Mouse (Mus musculus) limb, embryonic 11.5 days (tissue): ENCODE data around the gene Coq9. TPM values are rescaled to one million over a fixed set of nuclear protein-coding genes. Genes with fewer than 3 reads are reported as not detected.

ENCODE experiments used
- ATAC-seq: fragments of 200-750 bp; cut with Nextera tagmentation; 2 replicates; pipeline ENCODE4 v1.8.0; 2017; ENCODE audit warnings: low read depth; ENCODE audit not compliant: insufficient number of reproducible peaks, low FRiP score, low TSS enrichment
- DNase-seq: peaks from one replicate; pipeline ENCODE4 v3.0.0-alpha.2; 2015; ENCODE audit warnings: low spot score
- H3K27ac ChIP-seq: fragments of 300-500 bp; sonication (generic); replicated peaks from 2 replicates; pipeline ENCODE4 v1.5.1; 2014; ENCODE audit warnings: low read depth, mild to moderate bottlenecking, low read length
- H3K27me3 ChIP-seq: fragments of 300-500 bp; sonication (generic); 2 replicates; pipeline ENCODE4 v1.6.1; 2014; ENCODE audit warnings: mild to moderate bottlenecking, low read length, mixed read lengths; ENCODE audit not compliant: control insufficient read depth, insufficient read depth
- H3K36me3 ChIP-seq: fragments of 300-500 bp; sonication (generic); 2 replicates; pipeline ENCODE4 v1.6.1; 2014; ENCODE audit warnings: mild to moderate bottlenecking, low read length, moderate library complexity, mixed read lengths; ENCODE audit not compliant: control insufficient read depth, insufficient read depth
- H3K4me1 ChIP-seq: fragments of 300-500 bp; sonication (generic); 2 replicates; pipeline ENCODE4 v1.6.1; 2014; ENCODE audit warnings: low read length, mixed read lengths; ENCODE audit not compliant: control insufficient read depth, insufficient read depth
- H3K4me2 ChIP-seq: fragments of 300-500 bp; sonication (generic); 2 replicates; pipeline ENCODE4 v1.6.1; 2014; ENCODE audit warnings: low read depth, mild to moderate bottlenecking, moderate library complexity; ENCODE audit not compliant: severe bottlenecking
- H3K4me3 ChIP-seq: fragments of 300-500 bp; sonication (generic); 2 replicates; pipeline ENCODE4 v1.5.1; 2014; ENCODE audit warnings: low read depth, low read length
- H3K9ac ChIP-seq: fragments of 300-500 bp; sonication (generic); 2 replicates; pipeline ENCODE4 v1.6.1; 2014; ENCODE audit warnings: mild to moderate bottlenecking, low read length
- H3K9me3 ChIP-seq: fragments of 300-500 bp; sonication (generic); 2 replicates; pipeline ENCODE4 v1.6.1; 2016; ENCODE audit warnings: low read length; ENCODE audit not compliant: control insufficient read depth
- WGBS: fragments of 180-500 bp; shearing (Covaris S2); extraction: QIAGEN DNeasy Blood & Tissue Kit; methylation state at CpG from one replicate; pipeline ENCODE4 v1.1.7; 2014; 5-methylcytosine and 5-hydroxymethylcytosine counted together
- polyA plus RNA-seq: library from polyadenylated mRNA; unstranded; fragments of >200 nt; fragmentation: Nextera tagmentation; extraction: Ambion mirVana; gene quantifications from 2 replicates; pipeline ENCODE4 v1.2.1, GENCODE M21; 2014

The Coq9 gene
- polyA plus RNA-seq, 1 experiment from 2014 or later = 64.0 TPM

DNA sequence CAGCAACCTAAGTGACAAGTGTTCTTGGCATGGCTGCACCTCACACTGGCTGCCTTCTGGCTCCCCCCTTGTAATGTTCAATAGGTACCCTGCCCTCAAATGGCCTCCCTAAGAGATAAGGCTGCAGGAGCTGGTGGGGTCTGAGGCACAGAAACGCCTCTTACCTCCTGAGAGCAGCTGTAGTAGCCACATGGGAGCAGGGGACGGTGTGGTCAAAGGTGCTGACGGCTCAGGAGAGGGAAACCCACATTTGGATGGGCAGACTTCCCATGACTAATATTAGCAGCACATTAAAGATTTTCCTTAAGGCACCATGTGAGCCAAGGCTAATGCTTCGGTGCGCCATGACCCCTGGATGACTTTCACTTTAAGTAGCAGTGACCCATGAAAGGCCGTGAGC, 62.5 kb downstream of the Coq9 start:
- H3K27ac ChIP-seq = peak overlapping the region; percentile 18; the same call in 1 of the 2 replicates
- ATAC-seq (no peak), DNase-seq (no peak)
- no peak overlapping the region for H3K4me3 ChIP-seq
- H3K9ac ChIP-seq = no peak overlapping the region
- no peaks in the 10 kb centered on the region for H3K9me3 ChIP-seq
- WGBS = 11% methylated on average over 6 of the region's 6 CpGs
- peak overlapping the region; percentile 14; the same call in 1 of the 2 replicates for H3K4me2 ChIP-seq
- peaks cover 34% of the 10 kb centered on the region for H3K4me1 ChIP-seq
- H3K36me3 ChIP-seq = peaks cover 5% of the 10 kb centered on the region; the same call in 1 of the 2 replicates
- H3K27me3 ChIP-seq = no peaks in the 10 kb centered on the region

DNA sequence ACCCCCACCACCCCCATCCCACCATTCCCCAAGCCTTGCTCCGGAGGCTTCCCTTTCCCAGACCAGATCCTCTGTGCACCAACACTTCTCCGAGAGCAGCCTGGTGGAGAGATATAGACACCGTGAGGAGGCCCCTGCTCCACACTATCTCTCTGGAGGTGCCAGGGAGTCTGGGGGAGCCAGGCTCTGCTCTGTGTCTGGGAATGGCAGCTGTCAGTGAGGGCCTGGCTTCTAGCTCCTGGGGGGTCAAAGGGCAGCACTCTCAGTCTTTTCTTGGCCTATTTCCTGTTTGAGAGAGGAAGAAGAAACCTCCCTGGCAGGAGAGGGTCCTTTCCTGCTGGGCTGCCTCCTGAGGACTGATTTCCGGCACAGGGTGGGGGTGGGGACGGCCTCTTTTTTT, 62.9 kb downstream of the Coq9 start:
- peaks cover 34% of the 10 kb centered on the region for H3K4me1 ChIP-seq
- no peak overlapping the region for H3K9ac ChIP-seq
- peaks cover 6% of the 10 kb centered on the region for H3K36me3 ChIP-seq
- H3K4me2 ChIP-seq = peak overlapping the region; percentile 14; the same call in 1 of the 2 replicates
- no peak overlapping the region for H3K4me3 ChIP-seq
- H3K9me3 ChIP-seq = no peaks in the 10 kb centered on the region
- H3K27me3 ChIP-seq = no peaks in the 10 kb centered on the region
- ATAC-seq (no peak), DNase-seq (peak; percentile 30)
- peak overlapping the region; percentile 18; the same call in 1 of the 2 replicates for H3K27ac ChIP-seq
- 7% methylated on average over 5 of the region's 5 CpGs for WGBS

DNA sequence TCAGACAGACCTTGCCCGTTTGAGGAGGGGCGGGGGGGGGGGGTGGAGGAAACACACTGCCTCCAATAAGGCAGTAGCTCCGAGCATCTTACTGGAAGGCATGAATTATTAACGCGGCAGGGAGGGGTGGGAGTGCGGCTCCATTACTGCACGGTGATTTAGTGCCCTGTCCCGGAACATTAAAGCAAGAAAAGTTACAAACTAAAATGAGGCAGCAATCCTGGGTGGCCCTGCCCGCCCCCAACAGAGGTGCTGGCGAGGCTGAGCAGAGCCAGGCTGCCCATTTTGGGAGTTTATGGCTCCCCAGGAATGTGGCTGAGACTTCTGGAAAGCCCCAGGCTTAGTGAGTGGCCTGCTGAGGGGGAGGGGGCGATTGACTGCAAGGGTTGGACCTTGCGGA, 65.6 kb downstream of the Coq9 start:
- WGBS = 7% methylated on average over 12 of the region's 12 CpGs
- Histone ChIP-seq H3K4me2 (no peak overlapping the region), H3K27ac (peak overlapping the region; percentile 59; the same call in 1 of the 2 replicates), H3K36me3 (peaks cover 13% of the 10 kb centered on the region), H3K9me3 (no peaks in the 10 kb centered on the region), H3K27me3 (no peaks in the 10 kb centered on the region), H3K9ac (no peak overlapping the region), H3K4me1 (peaks cover 39% of the 10 kb centered on the region), H3K4me3 (no peak overlapping the region)
- peak; percentile 67 for ATAC-seq
- DNase-seq = peak; percentile 85

Other genes starting within 250 kb of the Coq9 start
- 43.1 and 47.1 TPM in 2 replicates for gene Rspry1, start 236.4 kb upstream of the Coq9 start, polyA plus RNA-seq
- 82.2 and 90.2 TPM in 2 replicates for gene Fam192a, start 236.3 kb upstream of the Coq9 start, polyA plus RNA-seq
- gene Arl2bp, start 171.7 kb upstream of the Coq9 start, polyA plus RNA-seq = 60.6 and 63.7 TPM in 2 replicates
- 0.21 TPM in 1 of 2 replicates, not detected in the other for gene Pllp, start 142.0 kb upstream of the Coq9 start, polyA plus RNA-seq
- gene Ccl22, start 92.7 kb upstream of the Coq9 start, polyA plus RNA-seq = not detected in 2 replicates
- 5.2 and 6.3 TPM in 2 replicates for gene Cx3cl1, start 66.3 kb upstream of the Coq9 start, polyA plus RNA-seq
- not detected in 2 replicates for gene Ccl17, start 27.9 kb upstream of the Coq9 start, polyA plus RNA-seq
- 129 and 131 TPM in 2 replicates for gene Ciapin1, start within 50 bp of the Coq9 start, polyA plus RNA-seq
- gene Polr2c, start 19.1 kb downstream of the Coq9 start, polyA plus RNA-seq = 178 and 189 TPM in 2 replicates
- gene Dok4, start 38.0 kb downstream of the Coq9 start, polyA plus RNA-seq = 14.6 and 16.4 TPM in 2 replicates
- gene Ccdc102a, start 79.8 kb downstream of the Coq9 start, polyA plus RNA-seq = 38.0 and 39.2 TPM in 2 replicates
- gene Adgrg5, start 85.4 kb downstream of the Coq9 start, polyA plus RNA-seq = 0.21 TPM in 1 of 2 replicates, not detected in the other
- 10.6 and 11.1 TPM in 2 replicates for gene Adgrg1, start 136.4 kb downstream of the Coq9 start, polyA plus RNA-seq
- gene Adgrg3, start 179.4 kb downstream of the Coq9 start, polyA plus RNA-seq = 2.7 and 3.8 TPM in 2 replicates
- 0.11 and 0.18 TPM in 2 replicates for gene Drc7, start 216.8 kb downstream of the Coq9 start, polyA plus RNA-seq
- 23.6 and 31.7 TPM in 2 replicates for gene Katnb1, start 242.9 kb downstream of the Coq9 start, polyA plus RNA-seq